Mouse (Mus musculus): ENCODE measurements around the gene Ylpm1.

DNA sequence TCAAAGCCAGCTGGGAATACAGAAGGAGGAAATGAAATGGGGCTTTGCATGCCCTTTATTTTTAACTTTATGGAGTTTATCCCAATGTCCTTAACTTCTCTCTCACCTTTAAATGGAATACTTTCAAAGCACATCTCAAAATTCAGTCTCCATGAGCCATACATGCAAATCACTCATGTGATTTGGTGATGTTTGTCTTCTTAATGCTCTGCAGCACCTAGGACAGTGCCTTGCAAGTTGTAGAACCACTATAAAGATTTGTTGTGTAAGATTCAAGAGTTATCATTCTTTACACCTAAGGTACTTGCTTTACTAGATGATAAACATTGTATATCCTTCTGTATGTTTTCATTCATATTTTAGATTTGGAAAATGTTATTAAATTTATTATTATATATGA is 2.9 kb downstream of the Ylpm1 start:
- TF ChIP-seq CTCF (IDR thresholded peaks at IDR 0.05; ENCODE audit: low read depth) (no peak), EP300 (IDR thresholded peaks at IDR 0.05; ENCODE audit: low read depth) (no peak)

Measured in liver, embryonic 14.5 days (tissue).